Mouse (Mus musculus) CH12F3 (cell line): ENCODE measurements around the gene Syn1.

Source experiments
- in situ Hi-C: fragments of 300-500 bp; cut with MboI; formaldehyde crosslinking; loops from 2 replicates; pipeline ENCODE4 v1.14.3; 2020; ENCODE audit warnings: low sequenced_read_pairs

The Syn1 gene

DNA sequence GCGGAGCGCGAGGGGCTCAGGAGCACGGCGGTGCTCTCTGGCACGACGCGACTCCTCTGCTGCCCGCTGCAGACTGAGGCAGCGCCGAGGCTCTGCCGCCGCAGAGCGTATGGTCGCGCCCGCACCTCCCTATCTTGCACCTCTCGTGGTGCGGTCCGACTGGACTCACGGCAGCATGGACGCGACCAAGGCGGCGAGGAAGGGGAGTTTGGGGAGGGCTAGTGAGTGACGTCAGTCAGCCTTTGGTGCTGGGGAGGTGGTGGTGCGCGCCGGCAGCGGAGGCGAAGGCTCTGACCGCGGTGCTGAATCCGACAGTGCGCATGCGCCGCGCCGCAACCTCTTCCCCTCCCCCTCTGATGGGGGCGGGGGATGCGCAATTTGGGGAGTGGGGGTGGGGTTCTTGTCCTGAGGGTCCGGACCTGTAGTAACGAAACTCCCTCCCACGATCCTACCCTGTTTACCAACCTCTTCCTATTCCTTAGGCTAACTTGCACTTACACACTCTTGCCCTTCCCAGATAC, at the start of gene Syn1:
Syn1 (minus strand) TSS at position 161 of the 521 bp plus-strand sequence.
- in situ Hi-C loops, result no loop called here

DNA sequence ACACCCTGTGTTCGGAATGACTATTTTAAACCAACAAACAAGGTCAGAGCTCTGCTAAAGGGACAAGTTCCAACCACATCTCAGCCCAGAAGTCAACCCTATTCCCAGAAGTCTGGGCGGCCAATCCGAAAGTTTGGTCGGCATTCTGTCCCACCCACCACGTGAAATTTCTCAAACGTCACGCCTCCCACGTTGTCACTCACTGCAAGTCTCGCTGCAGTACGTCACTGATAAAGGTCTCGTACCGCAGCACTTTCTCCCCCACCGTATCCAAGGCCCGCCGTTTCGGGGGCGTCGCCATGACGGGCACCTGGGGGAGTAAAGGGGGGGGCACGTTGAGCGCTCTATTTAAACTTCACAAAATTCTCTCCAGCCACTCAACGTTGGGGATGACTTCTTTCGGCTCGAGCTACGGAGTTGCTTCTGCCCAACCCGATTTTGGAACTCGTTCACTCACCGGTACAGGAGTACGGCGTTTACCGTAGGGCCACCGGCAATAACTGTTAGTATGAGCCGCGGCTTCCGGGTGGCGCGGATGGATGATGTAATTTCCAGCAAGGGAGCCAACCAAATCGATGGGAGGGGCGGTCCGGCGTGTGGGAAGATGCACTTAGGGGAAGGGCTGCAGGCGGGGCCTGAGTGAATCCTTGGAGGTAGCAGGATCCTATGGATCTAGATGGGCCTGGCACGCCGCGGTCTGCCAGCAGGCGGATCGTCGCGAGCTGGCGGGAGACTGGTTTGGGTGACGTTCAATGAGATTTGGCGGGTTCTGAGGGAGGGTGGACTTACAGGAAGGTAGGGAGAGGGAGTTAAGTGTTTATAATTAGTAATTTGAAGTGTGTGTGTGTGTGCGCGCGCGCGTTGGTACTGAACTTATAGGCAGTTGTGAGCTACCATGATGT, 40.9 kb upstream of the Syn1 start, which contains the start of gene Uxt:
Uxt (minus strand) TSS at position 541 of the 902 bp plus-strand sequence.
- in situ Hi-C loops, result no loop called here

DNA sequence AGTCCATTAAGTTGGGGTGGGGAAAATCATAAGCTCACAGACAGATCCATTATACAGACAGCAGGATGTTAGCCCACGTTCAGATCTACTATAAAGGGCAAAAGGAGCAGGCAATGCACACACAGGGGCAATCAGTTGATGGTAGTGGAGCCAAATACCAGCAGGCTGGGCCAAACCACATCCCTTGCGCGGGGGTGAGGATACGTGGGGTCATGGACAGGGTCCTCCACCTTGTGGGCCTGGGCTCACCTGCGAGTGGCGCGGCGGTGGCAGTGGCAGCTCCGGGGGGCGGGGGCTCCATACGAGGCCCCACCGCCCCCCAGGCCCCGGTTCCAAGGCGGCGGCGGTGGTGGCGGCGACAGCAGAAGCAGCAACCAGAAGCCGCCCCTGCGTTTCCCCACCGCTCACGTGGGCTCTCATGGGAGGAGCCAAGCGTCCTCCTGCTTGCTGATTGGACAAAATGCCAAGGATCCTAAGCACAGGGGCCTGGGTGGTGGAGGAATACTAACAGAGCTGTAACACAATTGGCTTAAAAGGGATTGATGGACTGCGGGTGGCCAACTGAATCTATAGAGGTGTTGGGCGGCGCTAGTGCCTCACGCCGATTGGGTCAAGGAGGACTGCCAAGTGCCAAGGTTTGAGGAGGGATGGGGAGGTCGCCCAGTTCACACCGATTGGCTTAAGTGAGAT, 29.5 kb upstream of the Syn1 start, which contains the start of gene Elk1:
Elk1 (minus strand) TSS at position 418 of the 690 bp plus-strand sequence.
- in situ Hi-C loops, result no loop called here

DNA sequence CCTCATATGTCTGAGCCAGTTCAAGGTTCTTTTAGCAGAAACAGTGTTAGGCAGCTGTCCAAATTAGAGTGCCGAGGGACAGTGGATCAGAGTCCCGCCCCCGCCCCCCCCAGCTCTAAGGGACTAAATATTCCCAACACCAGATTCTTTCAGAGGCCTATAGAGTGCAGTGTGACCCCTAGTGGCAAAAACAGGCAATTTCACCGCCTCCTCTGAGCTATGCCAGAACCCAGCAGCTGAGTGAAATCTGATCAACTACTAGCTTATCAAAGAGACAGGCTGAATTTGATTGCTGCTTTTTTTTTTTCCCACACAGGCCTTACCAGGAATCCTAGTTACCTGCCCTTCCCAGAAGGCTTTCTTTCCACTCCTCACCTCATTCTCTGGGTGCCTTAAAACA, 25.3 kb upstream of the Syn1 start:
- in situ Hi-C loops, result loop anchor here (25.0 kb wide), 2 partner anchors 109 to 284 kb away; partner anchors contain the start of gene Uba1

DNA sequence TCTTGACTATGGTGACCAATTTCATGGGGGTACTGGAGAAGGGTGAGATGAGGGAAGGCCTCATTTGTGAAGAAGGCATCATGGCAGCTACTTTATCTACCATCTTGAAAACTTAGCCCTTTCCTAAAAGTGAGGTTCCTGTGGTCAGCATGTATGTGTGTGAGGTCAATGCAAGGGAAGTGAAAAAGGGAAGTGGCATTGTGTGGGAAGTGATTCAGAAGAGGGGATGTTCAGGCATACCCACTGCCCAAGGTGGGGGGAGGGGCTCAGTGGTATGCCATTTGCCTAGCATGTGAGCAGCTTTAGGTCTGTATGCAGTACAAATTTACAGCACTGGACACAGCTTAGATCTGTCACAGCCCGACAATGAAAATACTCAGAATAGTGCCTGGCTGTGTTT, 11.2 kb upstream of the Syn1 start:
- in situ Hi-C loops, result loop anchor here (25.0 kb wide), 2 partner anchors 95 to 270 kb away; partner anchors contain the start of gene Uba1

DNA sequence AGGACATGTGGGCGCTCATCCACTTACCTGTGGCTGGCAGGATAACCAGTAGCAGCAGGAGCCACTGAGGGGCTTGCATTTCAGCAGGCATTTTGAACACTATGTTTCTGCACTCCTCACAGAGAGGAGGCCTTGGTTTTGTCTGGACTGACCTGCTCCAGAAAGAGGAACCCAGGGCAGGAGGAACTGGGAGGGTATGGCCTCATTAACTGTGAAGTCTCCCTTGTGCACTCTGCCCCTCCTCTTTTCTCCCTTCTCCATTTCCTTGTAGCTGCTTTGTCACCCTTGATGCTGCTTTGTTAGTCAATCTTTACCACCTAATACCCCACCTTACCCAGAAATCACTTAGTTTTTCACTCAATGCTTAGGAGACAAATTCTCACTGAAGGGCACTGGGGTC, 10.6 kb upstream of the Syn1 start, which contains the start of gene Cfp:
Cfp (minus strand) TSS at position 192 of the 400 bp plus-strand sequence.
- in situ Hi-C loops, result loop anchor here (25.0 kb wide), 2 partner anchors 94 to 269 kb away; partner anchors contain the start of gene Uba1

DNA sequence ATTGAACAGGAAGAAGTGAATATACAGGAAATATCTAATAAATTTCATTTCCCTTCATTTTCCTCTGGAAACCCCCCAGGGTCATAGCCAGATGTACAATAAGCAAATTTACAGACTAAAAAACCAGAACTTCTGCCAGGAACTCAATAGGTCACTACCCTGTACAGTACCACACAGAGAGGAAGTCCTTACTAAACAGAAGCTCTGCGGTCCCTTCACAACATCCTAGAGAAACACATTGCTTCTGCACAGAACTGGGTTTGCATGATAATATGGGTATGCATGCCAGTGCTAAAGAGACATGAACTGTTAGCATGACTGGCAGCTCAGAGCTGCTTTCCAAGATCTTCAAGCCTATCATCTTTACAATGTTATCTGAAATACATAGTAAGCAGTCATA, 9.1 kb upstream of the Syn1 start:
- in situ Hi-C loops, result loop anchor here (25.0 kb wide), 2 partner anchors 93 to 268 kb away; partner anchors contain the start of gene Uba1

DNA sequence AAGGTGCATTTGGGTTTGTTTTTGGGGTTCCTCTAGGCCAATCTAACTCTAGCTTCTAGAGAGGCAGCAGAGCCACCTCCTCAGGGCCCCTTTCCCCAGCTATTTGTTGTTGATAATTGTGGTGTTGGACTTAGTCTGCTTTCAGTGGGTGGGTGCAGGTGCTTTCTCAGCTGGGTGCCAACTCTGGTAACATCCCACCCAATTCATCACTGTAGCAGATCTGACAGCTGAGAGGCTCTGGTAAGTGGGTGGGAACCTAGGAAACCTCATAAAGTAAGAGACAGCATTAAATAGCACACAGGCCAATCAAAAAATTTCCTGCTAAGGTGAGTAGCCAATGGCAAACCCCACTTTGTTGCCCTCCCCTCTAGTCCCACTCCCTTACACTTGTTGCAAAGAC, 4.2 kb upstream of the Syn1 start:
- in situ Hi-C loops, result loop anchor here (25.0 kb wide), 2 partner anchors 88 to 263 kb away; partner anchors contain the start of gene Uba1

DNA sequence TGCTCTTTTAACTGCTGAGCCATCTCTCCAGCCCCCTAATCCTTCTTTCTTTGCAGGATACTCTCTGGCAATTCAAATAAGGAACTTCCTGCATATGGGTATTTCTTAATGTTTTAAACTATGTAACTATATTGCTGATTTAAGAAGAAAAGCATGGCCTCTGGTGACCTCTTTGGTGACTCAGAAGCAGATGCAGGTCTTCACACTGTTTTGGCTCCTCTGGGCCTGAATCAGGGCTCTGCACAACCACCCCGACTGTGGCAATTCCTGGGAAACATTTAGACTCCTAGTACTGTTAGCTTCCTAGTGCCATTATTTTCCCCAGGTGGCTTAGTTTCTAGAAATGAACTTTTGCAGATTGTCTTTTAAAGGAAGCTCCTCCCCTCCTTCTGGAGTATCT, 2.7 kb upstream of the Syn1 start:
- in situ Hi-C loops, result no loop called here

DNA sequence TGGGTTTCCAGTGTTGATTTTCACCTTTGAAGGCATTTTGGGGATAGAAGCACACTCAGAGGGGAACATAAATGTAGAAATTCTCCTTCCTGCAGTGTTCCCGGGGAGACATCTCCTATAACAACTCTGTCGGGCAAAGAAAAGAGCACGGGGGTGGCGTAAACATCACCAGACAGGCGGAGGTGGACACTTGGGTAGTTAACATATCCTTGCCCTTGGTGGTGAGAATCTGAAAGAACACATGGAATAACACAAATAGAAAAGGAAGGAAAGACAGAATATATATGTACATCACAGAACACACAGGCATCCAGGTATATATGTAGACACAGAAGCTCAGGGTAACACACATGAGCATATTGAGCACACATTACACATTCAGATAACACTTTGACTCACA, 562 bp upstream of the Syn1 start:
- in situ Hi-C loops, result no loop called here

DNA sequence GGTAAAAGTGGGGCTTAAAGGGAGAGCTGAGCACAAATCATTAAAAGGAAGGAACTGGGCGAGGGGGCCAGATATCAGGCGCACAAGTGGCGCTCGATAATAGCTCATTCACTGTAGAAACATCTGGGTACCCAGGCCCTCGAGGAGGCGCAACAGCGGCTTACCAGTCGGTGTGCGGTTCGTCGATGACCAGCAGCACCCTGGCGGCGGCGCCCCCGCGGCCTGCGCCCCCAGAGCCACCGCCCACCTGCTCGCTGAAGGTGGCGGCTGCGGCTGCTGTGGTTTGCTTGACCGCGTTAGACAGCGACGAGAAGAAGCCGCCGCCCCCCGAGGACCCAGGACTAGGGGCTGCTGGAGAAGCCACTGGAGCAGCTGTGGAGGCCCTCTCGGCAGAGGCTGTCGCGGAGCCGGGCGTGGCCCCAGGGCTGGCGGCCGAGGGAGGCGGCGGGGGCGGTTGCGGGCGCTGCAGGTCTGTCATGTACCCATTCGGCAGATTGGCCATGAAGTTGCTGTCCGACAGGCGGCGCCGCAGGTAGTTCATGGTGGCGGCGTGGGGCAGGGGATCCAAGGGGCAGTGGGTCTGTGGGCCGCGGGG, 458 bp downstream of the Syn1 start:
- in situ Hi-C loops, result no loop called here

DNA sequence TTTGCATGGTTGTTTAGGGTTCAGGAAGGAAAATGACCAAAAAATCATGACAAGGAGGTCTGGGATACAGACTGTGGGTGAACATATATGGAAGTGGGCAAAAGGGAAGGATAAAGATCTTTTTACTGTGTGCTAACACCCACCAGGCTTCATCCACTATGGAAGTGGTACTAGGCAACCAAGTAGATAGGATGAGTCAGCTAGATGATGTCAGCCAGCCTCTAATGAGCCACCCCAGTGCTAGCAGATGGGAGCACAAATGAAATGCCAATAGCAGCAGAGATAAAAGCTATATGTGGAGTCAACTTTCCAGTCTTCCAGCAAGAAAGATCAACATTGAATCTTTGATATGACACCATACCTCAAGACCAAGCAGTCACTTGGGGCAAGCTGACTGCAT, 5.7 kb downstream of the Syn1 start:
- in situ Hi-C loops, result no loop called here

DNA sequence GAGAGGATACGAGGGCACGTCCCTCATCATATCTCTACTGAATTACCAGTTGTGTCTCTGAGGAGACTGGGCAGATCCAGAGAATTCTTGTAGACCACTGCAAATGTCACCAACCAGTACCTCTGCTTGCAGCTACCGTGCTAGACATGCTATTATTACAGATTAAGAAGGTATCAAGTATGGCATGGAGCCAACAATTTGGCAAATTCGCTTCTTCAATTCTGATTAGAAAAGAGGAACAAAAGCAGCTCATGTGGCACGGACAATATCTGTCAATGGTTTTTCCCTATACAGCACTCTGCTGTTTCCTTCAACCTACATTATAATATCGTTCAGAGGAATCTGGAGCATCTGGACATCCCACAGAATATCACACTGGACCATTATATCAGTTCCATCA, 7.1 kb downstream of the Syn1 start:
- in situ Hi-C loops, result no loop called here

DNA sequence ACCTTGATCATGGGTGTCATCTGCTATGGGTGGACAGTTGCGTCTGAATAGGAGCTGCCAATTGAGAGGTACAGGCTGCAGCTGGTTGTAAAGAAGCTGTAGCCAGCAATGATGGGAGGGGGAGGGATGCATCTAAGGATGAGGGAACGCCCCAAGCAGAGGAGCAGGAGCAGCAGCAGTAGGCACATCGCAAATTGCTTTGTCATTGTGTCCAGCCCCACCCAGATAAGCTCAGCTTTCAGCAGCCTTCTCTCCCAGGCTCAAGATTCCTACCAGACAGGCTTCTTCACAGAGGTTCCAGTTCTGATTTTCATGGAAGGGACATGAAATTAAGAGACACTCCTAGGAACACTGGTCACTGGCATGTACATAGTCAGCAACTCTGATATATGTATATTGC, 10.7 kb downstream of the Syn1 start:
- in situ Hi-C loops, result no loop called here

DNA sequence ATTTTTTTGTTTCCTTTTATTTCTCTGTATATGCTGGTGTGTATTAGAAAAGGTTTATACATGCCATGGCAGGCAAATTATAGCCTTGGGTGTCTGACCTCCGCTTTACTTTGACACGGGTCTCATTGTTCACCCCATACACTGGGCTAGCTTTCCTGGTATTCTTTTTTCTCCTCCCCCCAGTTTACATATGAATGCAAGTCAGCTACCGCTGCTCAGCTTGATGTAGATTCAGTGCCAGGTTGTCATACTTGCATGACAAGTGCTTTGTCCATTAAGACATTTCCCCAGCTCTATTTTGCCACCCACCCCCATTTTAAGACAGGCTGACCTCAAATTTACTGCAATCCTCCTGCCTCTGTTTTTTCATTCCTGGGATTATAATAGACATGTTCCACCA, 45.6 kb downstream of the Syn1 start:
- in situ Hi-C loops, result no loop called here

DNA sequence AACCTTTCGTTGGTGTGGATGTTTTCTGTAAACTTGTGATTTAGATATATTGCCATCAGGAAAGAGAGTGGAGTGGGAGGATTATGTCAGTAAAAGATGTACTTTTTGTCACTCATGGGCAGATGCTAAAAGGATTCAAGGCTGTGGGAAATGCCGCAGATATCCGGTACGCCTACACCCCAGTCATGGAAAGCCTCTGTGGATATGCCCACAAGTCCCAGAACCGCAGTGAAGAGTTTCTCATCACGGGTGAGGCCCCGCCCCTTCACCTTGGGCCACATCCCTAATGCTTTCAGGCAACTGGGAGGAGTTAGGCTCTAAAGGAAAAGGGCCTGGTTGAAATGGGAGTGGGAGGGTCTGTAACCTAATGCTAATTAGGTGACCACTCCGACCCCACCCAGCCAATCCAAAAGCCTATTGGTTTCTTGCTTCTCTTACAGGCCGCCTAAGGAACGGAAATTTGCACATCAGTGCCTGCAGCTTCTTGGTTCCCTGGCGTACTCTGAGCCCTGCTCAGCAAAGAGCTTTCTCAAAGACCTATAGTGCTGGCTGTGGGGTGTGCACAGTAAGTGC, 47.8 kb downstream of the Syn1 start:
- in situ Hi-C loops, result no loop called here

DNA sequence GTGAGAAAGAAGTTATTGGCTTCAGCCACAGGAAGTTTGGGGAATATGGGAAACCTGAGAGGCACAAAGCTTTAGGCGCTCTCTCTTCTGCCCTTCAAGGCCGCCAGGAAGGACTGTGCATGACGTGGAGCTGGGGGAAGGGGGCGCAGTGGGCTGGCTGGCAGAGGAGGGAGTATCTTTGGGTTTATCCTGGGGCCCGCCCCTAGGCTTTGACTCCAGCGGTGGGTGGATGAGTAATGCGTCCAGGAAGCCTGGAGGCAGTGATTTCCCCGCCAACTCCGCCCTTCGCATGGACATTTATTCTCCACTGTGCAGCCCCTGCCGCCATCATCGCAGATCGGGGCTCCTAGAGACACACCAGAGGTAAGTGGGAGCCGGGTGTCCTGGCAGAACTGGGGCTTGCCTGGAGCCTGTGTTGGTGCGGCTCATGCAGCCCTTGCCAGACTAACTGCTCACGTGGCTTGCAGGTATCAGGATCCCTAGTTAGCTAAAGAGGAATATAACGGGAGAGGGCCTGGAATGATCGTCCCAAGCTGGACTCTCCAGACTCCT, 50.8 kb downstream of the Syn1 start, which contains the start of gene Timp1:
Timp1 (plus strand) TSS at position 205 of the 552 bp plus-strand sequence.
- in situ Hi-C loops, result no loop called here

DNA sequence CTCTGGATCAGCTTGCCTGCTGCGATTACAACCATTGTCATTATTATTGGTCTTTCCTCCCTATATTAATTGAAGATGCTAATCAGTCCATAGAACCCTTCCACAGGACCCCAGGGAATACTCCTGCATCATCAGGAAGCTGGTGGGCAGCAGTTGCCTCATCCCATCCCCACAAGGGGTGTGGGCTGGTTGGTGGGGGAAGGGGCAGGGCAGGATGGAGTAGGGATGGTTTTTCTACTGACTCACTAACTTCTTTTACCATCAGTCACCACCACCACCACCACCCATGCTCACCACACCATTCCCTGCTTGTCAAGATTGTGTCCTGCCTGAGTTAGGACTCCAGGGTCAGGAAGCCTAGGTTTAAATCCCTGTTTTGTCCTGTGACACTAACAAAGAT, 51.6 kb downstream of the Syn1 start:
- in situ Hi-C loops, result no loop called here

DNA sequence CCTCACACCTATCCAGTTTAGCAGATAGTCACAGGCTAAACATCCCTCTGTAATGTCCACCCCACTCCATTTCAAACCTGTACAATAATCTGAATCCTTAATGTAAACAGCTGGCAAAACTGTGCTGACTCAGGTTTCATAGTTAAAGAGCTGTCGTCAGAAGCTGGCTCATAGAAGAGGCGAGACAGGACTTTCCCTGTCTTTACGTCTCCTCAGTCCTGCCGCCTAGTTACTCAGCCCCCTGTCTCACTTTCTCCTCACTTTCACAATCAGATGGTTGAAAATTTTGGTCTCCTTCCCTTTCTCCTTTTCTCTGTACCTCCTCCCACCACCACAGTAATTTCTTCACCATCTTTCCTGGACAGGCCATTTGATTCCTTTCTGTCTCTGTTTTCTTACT, 52.7 kb downstream of the Syn1 start:
- in situ Hi-C loops, result no loop called here
